Mouse (Mus musculus): ENCODE measurements at regions not wholly inside any gene's neighbourhood (a gene's known extent, or its start where the extent isn't known, plus 50 kb on each side); places are given as distances from the start of the nearest gene placed in this dataset.
"Not testable (repeated sequence)": the region's sequence is repeated elsewhere in the genome, so short reads cannot be mapped to it uniquely, and the experiment has no call there.

DNA sequence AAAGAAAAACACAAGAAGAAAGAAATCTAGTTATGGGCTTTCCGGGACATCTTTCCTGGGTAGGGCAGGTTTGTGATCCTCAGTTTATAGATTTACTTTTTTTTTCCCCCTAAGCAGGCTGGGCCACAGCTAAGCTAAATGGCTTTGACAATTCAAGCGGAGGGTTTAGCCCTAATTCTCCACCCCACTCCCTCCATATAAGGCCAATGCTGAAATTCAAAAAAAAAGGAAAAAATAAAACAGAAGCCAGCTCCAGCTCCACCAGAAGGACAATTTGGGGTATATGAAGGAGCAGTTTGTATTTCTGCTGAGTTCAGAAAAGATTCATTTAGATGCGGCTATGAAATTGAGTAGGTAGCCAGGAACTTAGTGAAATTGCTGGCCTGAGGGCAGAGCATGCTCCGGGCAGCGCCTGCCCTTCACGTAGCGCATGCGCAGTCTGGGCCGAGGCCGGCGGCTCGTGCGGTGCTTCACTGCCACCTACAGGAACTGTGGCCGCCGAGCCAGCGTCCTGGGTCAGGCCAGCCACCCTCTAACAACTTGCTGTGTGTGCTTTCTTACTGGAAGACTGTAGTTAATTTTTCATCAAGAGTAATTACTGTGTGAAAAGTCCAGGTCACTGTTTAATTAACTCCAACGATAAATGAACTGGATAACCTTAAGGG lies 364.5 kb downstream of the Lrig3 start:
- Histone ChIP-seq H3K27ac (ENCODE audit: control insufficient read depth, insufficient read depth, low read depth, low read length) (no peak overlapping the region), H3K36me3 (ENCODE audit: control insufficient read depth, insufficient read depth, low read length) (no peaks in the 10 kb centered on the region), H3K4me3 (ENCODE audit: control insufficient read depth, low read depth, low read length) (peak overlapping the region; percentile 11; the same call in 1 of the 2 replicates), H3K4me1 (ENCODE audit: control insufficient read depth, insufficient read depth, low read length) (0 out of 2 replicates have a peak, but pooled peaks cover 3% of the 10 kb centered on the region), H3K27me3 (ENCODE audit: control insufficient read depth, insufficient read depth, low read length) (no peaks in the 10 kb centered on the region)
- TF ChIP-seq POLR2A (IDR thresholded peaks at IDR 0.05; ENCODE audit: control insufficient read depth, low read depth, low read length) (no peak), CTCF (IDR thresholded peaks at IDR 0.05; ENCODE audit: control insufficient read depth, insufficient read depth, insufficient replicate concordance, low read depth, low read length) (peak; percentile 75; the same call in 1 of the 2 replicates)

DNA sequence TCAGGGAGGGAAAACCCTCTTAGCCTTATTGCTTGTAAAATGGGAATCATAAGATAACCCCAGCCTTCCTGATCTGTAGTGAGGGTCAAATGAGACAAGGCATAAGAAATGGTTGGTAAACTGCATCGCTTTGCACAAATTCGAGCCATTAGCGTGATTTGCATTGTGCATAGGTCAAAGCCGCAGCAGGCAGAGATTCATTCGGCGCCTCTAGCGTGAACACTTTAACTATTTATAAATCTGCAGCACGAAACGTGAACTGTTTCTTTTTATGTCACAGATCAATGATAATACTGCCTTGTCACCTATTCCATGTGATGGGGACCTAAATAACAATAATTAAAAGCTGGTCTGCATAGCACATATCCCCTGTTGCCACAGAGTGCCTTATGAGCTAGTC lies 354.9 kb downstream of the Lrig3 start:
- no peak overlapping the region for H3K27ac ChIP-seq (ENCODE audit: control insufficient read depth, insufficient read depth, low read depth, low read length)
- H3K4me3 ChIP-seq (ENCODE audit: control insufficient read depth, low read depth, low read length): no peak overlapping the region
- H3K36me3 ChIP-seq (ENCODE audit: control insufficient read depth, insufficient read depth, low read length): no peaks in the 10 kb centered on the region
- no peaks in the 10 kb centered on the region for H3K4me1 ChIP-seq (ENCODE audit: control insufficient read depth, insufficient read depth, low read length)
- no peaks in the 10 kb centered on the region for H3K27me3 ChIP-seq (ENCODE audit: control insufficient read depth, insufficient read depth, low read length)
- TF ChIP-seq POLR2A (IDR thresholded peaks at IDR 0.05; ENCODE audit: control insufficient read depth, low read depth, low read length) (no peak), CTCF (IDR thresholded peaks at IDR 0.05; ENCODE audit: control insufficient read depth, insufficient read depth, insufficient replicate concordance, low read depth, low read length) (no peak)

DNA sequence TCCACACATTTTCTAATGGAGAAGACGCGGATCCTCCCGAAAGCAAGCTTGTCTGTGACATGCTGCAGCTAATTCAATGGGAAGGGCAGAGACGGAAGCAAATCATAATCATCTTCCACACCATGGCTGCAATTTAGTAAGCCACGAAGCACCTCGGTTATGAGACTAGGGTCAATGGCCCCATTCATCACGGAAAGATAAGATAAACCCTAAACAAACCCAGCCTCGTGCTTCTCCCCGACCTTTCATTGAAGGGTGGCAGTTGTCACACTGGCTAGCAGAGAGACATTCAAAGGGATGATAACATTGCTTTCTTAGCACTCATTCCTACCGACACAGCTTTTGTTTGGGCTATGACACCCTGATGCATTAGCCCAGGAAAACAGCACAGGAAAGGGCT lies 353.8 kb downstream of the Lrig3 start:
- no peaks in the 10 kb centered on the region for H3K27me3 ChIP-seq (ENCODE audit: control insufficient read depth, insufficient read depth, low read length)
- no peak overlapping the region for H3K4me3 ChIP-seq (ENCODE audit: control insufficient read depth, low read depth, low read length)
- no peaks in the 10 kb centered on the region for H3K4me1 ChIP-seq (ENCODE audit: control insufficient read depth, insufficient read depth, low read length)
- H3K36me3 ChIP-seq (ENCODE audit: control insufficient read depth, insufficient read depth, low read length): no peaks in the 10 kb centered on the region
- TF ChIP-seq CTCF (IDR thresholded peaks at IDR 0.05; ENCODE audit: control insufficient read depth, insufficient read depth, insufficient replicate concordance, low read depth, low read length): no peak
- no peak overlapping the region for H3K27ac ChIP-seq (ENCODE audit: control insufficient read depth, insufficient read depth, low read depth, low read length)

DNA sequence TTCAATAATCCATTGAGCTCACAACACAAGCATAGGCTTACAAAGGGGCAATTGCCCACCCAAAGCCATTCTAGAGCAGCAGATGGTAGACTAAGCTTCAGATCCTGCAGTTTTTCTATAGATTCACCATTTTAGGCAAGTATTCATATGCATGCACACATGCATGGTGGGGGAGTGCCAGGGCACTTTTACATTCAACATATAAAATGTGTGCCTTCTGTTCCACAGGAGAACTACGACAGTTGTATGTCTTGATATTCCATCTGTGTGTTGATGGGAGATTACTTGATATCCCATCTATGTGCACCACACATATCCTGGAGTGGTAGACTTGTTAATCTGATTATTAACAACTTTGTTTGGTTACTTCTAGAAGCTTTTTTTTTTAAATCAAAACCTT lies 334.0 kb downstream of the Lrig3 start:
- no peak overlapping the region for H3K27ac ChIP-seq (ENCODE audit: control insufficient read depth, insufficient read depth, low read depth, low read length)
- no peaks in the 10 kb centered on the region for H3K4me1 ChIP-seq (ENCODE audit: control insufficient read depth, insufficient read depth, low read length)
- no peaks in the 10 kb centered on the region for H3K27me3 ChIP-seq (ENCODE audit: control insufficient read depth, insufficient read depth, low read length)
- no peaks in the 10 kb centered on the region for H3K36me3 ChIP-seq (ENCODE audit: control insufficient read depth, insufficient read depth, low read length)
- H3K4me3 ChIP-seq (ENCODE audit: control insufficient read depth, low read depth, low read length): no peak overlapping the region
- no peak for TF ChIP-seq POLR2A (IDR thresholded peaks at IDR 0.05; ENCODE audit: control insufficient read depth, low read depth, low read length)

DNA sequence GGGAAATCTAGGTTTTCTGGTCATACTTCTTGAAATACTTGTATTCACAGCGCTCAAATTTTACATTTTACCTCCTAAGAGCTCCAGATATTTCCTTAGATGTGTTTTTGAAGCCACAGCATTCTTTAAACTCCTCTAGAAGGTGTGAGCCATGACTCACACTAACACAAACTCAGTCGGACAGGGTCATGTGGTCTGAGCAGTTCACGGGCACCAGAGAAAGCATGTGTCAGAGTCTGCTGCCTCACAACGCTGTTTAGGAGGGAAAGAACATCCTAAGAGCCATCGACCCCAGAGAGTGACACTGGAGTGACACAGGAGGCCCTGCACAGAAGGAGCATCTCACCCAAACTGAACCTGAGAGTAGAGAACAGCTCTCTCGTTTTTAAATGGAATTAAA lies 332.2 kb downstream of the Lrig3 start:
- no peaks in the 10 kb centered on the region for H3K36me3 ChIP-seq (ENCODE audit: control insufficient read depth, insufficient read depth, low read length)
- TF ChIP-seq POLR2A (IDR thresholded peaks at IDR 0.05; ENCODE audit: control insufficient read depth, low read depth, low read length): no peak
- TF ChIP-seq CTCF (IDR thresholded peaks at IDR 0.05; ENCODE audit: control insufficient read depth, insufficient read depth, insufficient replicate concordance, low read depth, low read length): no peak
- no peaks in the 10 kb centered on the region for H3K27me3 ChIP-seq (ENCODE audit: control insufficient read depth, insufficient read depth, low read length)
- no peak overlapping the region for H3K4me3 ChIP-seq (ENCODE audit: control insufficient read depth, low read depth, low read length)
- no peak overlapping the region for H3K27ac ChIP-seq (ENCODE audit: control insufficient read depth, insufficient read depth, low read depth, low read length)
- H3K4me1 ChIP-seq (ENCODE audit: control insufficient read depth, insufficient read depth, low read length): no peaks in the 10 kb centered on the region

DNA sequence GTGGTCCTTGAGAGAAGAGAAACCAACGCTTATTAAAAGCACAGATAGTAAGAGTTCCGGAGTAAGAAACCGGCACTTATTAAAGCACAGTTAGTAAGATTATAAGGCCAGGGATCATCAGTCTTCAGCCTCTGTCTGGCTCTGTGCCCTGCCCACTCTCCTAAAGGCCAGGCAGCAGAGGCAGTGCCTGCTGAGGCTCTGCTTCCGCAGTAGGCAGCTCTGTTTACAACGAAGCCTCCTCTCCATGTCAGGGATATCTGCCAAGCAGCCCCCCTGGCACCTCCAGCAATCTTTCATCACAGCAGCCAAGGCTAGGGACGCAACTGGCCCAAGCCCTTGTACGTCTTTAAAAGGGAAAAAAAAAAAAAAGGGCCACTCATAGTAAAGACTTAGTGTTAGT lies 329.9 kb downstream of the Lrig3 start:
- H3K4me3 ChIP-seq (ENCODE audit: control insufficient read depth, low read depth, low read length): no peak overlapping the region
- no peaks in the 10 kb centered on the region for H3K4me1 ChIP-seq (ENCODE audit: control insufficient read depth, insufficient read depth, low read length)
- no peaks in the 10 kb centered on the region for H3K27me3 ChIP-seq (ENCODE audit: control insufficient read depth, insufficient read depth, low read length)
- no peak overlapping the region for H3K27ac ChIP-seq (ENCODE audit: control insufficient read depth, insufficient read depth, low read depth, low read length)
- TF ChIP-seq POLR2A (IDR thresholded peaks at IDR 0.05; ENCODE audit: control insufficient read depth, low read depth, low read length): no peak
- no peak for TF ChIP-seq CTCF (IDR thresholded peaks at IDR 0.05; ENCODE audit: control insufficient read depth, insufficient read depth, insufficient replicate concordance, low read depth, low read length)
- no peaks in the 10 kb centered on the region for H3K36me3 ChIP-seq (ENCODE audit: control insufficient read depth, insufficient read depth, low read length)

DNA sequence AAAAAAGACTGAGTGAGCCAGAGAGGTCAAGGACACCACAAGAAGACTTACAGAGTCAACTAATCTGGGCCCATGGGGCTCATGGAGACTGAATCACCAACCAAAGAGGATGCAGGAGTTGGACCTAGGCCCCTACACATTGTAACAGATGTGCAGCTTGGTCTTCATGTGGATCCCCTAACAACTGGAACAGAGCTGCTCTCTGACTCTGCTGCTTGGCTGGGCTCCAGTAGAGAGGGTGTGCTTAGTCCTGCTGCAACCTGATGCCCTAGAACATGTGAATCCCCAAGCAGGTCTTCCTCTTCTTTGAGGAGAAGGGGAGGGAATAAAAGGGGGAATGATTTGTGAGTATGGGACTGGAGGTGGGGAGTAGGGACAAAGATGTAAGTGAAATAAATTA lies 325.8 kb downstream of the Lrig3 start:
- TF ChIP-seq CTCF (IDR thresholded peaks at IDR 0.05; ENCODE audit: control insufficient read depth, insufficient read depth, insufficient replicate concordance, low read depth, low read length) (no peak), POLR2A (IDR thresholded peaks at IDR 0.05; ENCODE audit: control insufficient read depth, low read depth, low read length) (no peak)
- Histone ChIP-seq H3K4me1 (ENCODE audit: control insufficient read depth, insufficient read depth, low read length) (no peaks in the 10 kb centered on the region), H3K36me3 (ENCODE audit: control insufficient read depth, insufficient read depth, low read length) (no peaks in the 10 kb centered on the region), H3K27ac (ENCODE audit: control insufficient read depth, insufficient read depth, low read depth, low read length) (no peak overlapping the region), H3K27me3 (ENCODE audit: control insufficient read depth, insufficient read depth, low read length) (no peaks in the 10 kb centered on the region), H3K4me3 (ENCODE audit: control insufficient read depth, low read depth, low read length) (no peak overlapping the region)

DNA sequence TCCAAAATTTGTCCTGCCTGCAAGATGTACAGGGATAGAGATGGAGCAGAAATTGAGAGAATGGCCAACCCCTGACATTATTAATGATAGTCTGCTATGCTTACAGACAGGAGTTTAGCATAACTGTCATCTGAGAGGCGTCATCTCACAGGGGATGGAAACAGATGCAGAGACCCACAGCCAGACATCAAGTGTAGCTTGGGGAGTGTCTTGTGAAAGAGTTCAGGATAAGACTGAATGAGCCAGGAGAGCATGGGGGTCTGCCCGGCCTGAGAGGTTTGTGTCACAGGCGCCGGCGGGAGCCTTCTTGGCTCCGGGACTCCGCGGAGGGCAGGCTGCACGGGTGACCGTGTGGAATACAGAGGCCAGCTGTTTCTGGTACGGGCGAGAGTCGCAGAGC lies 319.1 kb downstream of the Lrig3 start:
- not testable (repeated sequence) for H3K4me1 ChIP-seq (ENCODE audit: control insufficient read depth, insufficient read depth, low read length); H3K4me3 ChIP-seq (ENCODE audit: control insufficient read depth, low read depth, low read length); H3K27ac ChIP-seq (ENCODE audit: control insufficient read depth, insufficient read depth, low read depth, low read length); H3K36me3 ChIP-seq (ENCODE audit: control insufficient read depth, insufficient read depth, low read length); H3K27me3 ChIP-seq (ENCODE audit: control insufficient read depth, insufficient read depth, low read length)
